Mouse (Mus musculus) bone marrow macrophage, adult 2 months (primary cell): ENCODE measurements around the gene 2310034G01Rik.

Experiments
- CTCF ChIP-seq: IDR thresholded peaks from 2 replicates; pipeline ENCODE4 v1.5.1; 2012; ENCODE audit warnings: low read depth, mild to moderate bottlenecking, low read length, moderate library complexity
- POLR2A ChIP-seq: IDR thresholded peaks from 2 replicates; pipeline ENCODE4 v1.6.1; 2012; ENCODE audit warnings: mild to moderate bottlenecking, low read depth, low read length, borderline replicate concordance

GRCm38 (mm10) chr19:46331936-46332335, 18.2 kb downstream of the 2310034G01Rik start:
- no peak for TF ChIP-seq CTCF
- no peak for TF ChIP-seq POLR2A
